Mouse (Mus musculus): ENCODE measurements around the gene Pgap1.

Gene Pgap1

DNA sequence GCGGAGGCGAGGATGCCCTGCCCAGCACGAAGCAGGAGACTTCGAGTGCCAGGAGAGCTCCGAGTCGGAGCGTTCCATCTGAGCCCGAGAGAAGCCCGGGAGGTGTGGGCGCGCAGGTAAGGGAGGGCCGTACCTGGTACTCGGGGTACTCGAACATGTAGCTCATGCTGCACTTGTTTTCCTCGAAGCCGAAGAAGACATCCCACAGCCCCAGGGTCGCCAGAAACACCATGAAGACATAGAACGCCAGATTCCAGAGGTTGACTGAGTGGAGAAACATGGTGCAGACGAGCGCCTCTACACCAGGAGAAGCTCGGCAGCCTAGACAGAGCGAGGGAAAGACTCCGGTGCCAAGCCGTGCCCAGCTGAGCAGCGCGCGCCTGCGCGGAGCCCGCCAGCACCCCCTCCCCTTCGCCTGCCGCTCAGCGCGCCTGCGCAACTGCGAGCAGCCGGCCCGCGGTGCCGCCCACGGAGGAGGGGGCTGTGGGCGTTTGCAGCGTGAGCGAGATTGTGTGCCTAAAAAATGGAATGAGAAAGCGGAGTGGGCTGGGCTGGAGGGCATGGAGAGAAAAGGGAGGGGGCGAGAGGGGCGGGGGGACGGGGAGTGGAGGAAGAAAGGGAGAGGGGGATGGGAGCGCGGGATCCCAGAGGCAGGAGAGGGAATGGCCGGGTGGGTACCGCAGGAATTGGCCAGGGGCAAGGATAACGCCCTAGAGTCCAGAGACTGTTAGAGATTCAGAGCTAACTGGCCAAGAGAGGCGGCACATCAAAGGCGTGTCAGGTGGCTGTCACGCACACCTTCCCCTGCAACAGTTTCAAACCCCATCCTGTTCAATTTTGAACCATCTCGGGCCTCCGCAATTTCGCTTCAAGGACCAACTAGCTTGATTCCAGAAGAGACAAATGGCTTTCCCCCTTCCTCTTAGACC is at the start of gene Pgap1:
TSS of gene Pgap1 (minus strand) at position 384 of the 929 bp plus-strand sequence.
- DNase-seq (ENCODE audit: inconsistent age in 2 of 2, low spot score in 1 of 2) = peak; percentile 92 to 95

DNA sequence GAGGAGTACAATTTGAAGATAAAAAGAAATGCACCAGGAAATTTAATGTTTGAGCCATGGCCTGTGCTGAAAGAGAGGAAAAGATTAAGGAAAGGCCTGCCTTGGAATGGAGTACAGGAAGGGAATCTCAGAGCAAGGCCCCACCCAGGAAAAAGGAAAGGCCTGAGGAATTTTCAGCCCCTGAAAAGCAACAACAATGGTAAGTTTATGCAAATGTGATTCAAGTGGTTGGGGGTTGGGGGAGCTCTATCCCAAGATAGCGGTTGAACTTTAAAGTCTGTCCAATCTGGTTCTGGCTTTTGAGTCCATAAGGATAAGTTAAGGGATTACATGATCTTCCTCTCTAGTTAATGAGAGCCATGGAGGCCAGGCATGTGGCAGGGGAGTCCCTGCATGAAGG is 49.5 kb upstream of the Pgap1 start:
- no peak for DNase-seq (ENCODE audit: inconsistent age in 2 of 2, low spot score in 1 of 2)

DNA sequence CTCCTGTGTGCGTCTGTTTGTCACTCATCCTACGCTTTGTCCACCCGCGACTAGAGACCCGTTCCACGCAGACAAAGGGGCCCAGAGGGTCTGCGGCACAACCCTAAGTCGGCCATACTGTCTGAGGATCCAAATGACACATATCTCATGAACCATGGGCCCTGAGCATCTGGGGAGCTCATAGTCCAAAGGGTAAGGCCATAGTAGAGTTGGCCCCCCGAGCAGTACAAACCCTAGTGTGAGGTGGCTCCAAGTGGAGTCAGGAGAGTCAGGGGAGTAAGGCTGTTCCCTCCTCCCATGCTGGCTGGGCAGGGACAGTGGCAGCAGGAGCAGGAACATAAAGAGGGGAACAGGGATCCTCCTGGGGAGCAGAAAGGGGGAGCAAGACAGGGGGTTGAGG is 44.2 kb upstream of the Pgap1 start:
- no peak for DNase-seq (ENCODE audit: inconsistent age in 2 of 2, low spot score in 1 of 2)

DNA sequence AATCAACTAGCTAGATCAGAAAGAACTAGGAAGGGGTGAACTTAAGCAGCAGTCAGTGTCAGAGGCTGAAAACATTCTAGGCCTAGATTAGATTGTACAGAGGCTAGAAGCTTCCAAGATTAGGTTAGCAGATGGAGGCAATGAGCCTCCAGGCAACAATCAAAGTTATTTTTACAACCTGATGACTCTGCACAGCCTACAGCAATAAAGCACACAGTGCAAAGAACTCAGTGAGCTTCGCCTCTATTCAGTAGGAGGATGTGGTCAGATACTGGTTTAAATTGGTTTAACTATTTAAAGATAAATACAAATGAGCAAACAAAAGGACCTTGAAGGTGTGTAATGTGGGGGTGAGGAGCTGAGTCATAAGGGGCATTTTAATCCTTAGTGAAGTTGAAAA is 42.8 kb upstream of the Pgap1 start:
- DNase-seq (ENCODE audit: inconsistent age in 2 of 2, low spot score in 1 of 2) = no peak

DNA sequence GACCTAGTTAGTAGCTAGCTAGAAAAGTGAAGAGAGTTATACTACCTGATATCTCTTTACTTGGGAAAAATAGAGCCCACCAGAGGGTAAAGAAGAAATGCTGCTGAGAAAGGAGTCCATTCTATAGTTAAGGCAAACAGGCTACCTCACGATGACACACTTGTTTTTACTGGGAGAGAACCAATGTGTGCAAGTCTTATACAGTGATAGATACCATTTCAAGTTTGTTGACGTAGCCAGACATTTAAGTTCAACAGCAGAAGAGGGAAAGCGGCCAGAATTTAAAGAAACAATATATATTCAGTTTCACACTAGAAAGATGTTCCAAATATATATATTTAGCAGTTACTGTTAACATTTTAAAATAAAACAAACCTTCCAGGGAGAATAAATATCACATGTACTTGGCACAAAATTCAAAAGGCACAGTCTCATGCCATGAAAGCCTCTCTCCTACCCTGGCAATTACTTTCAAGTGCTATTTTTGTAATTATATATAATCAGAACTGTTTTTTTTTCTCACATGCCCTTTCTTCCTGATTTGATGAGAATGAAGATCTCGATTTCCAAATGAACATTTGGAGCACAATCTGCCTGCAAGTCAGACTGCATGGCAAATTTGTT is 40.2 kb upstream of the Pgap1 start:
- no peak for DNase-seq (ENCODE audit: inconsistent age in 2 of 2, low spot score in 1 of 2)

DNA sequence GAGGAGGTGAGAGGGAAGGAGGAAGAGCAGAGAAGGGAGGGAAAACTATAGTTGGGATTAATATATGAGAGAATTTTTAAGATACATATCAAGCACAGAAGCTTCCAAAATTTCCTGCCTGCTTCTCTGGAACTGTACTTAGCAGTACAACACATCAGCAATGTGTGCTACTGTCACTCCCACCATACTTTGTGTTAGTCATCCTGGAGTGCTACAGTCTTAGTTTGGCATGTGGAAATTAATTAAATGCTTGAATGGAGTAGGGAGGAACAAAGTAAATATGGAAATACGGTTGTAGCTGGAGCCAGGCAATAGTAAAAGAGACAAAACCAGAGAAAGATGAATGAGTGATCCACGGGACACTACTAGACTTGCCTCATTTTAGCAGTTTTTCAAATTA is 38.7 kb upstream of the Pgap1 start:
- no peak for DNase-seq (ENCODE audit: inconsistent age in 2 of 2, low spot score in 1 of 2)

DNA sequence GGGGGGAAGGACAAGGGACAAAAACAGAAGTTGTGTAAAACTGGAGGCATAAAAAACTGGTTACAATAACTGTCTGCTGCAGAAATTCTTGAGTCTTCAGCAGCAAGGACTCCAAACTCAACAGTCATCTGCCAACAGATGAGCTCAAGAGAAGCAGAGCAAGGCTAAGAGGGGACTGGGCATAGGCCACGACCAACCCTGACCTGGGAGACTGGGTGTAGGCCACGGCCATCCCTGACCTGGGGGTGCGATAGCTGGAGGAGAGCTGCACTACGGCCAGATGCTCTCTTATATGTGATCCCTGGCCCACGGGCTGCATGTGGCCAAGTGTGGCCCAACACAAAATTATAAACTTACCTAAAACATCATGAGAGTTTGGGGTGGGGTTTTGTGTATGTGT is 29.6 kb upstream of the Pgap1 start:
- DNase-seq (ENCODE audit: inconsistent age in 2 of 2, low spot score in 1 of 2) = peak in 1 of 2 experiments; percentile 61

DNA sequence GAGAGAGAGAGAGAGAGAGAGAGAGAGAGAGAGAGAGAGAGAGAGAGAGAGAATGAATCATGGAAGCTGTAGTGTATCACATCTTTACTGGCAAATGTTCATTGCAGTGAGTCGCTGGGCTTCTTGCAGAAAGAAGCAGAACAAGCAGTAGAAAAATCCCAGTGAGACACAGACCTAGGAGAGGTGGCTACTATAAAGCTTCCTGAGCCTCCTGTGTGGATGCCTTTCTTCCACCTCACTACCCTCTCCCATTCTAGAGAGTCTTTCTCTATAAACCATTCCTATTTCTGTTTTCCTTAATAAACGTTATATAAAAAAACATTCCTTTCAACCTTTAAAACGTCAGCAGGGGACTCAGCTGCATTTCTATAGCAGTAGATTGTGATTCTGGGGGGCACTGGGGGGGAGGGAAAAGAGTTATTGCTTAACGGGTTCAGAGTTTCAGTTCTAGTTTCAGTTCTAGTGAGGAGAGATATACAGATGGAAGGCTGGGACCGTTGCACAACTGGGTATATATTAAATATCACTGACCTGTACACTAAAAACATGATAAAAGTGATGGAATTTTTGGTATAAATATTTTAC is 28.6 kb upstream of the Pgap1 start:
- no peak for DNase-seq (ENCODE audit: inconsistent age in 2 of 2, low spot score in 1 of 2)

DNA sequence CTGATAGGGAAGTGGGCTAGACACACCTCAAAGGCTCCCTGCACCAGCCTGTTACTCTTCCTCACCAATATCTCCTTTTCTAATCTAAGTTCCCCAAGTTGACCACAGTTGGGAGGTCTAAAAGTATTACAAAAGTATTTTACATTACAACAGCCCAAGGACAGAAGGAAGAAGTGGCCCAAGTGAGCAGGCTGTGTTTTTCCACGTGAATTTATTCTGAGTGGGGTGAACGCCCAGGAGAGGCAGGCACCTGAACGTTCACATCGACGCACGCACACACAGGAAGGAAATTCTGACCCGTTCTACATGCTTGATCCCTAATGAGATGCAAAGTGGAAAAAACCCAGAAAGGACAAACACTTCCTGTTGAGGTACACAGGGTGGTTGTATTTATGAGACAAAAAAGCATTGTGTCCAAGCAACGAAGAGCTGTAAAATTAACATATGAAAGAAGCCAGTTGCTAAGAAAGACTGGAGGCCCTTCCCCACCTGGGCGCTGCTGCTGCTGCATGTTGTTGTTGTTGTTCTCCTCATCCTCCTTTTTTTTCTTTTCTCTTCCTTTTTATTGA is 27.9 kb upstream of the Pgap1 start:
- DNase-seq (ENCODE audit: inconsistent age in 2 of 2, low spot score in 1 of 2) = no peak

DNA sequence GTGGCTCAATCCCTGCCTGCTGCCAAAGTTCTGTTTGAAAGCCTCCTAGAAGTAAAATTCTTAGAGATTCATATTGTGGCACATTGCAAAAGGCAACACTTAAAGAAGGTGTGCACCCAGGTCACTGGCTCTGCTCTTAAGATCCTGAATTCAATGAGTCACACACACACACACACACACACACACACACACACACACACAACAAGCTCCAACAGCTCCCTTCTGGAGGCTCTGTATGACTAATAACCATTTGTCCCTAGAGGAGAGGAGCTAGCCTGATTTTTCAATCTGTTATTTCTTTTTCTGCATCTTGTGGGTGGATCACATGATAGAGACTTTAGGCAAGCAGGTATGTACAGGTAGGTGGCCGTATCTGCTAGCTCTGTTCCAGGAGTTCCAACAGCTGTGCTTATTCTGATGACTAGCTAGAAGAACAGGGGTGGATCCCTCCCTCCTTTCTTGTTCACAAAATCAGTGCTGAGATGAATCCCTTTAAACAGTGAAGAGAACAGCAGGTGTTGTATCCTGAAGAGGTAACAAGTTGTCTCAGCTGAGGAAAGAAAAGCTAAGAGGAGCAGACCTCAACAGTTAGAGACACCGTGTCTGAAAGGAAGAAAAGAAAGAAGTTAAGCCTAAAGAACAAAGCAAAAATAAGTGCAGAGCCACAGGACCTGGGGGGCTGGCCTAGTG is 27.2 kb upstream of the Pgap1 start:
- peak in 1 of 2 experiments; percentile 29 for DNase-seq (ENCODE audit: inconsistent age in 2 of 2, low spot score in 1 of 2)

DNA sequence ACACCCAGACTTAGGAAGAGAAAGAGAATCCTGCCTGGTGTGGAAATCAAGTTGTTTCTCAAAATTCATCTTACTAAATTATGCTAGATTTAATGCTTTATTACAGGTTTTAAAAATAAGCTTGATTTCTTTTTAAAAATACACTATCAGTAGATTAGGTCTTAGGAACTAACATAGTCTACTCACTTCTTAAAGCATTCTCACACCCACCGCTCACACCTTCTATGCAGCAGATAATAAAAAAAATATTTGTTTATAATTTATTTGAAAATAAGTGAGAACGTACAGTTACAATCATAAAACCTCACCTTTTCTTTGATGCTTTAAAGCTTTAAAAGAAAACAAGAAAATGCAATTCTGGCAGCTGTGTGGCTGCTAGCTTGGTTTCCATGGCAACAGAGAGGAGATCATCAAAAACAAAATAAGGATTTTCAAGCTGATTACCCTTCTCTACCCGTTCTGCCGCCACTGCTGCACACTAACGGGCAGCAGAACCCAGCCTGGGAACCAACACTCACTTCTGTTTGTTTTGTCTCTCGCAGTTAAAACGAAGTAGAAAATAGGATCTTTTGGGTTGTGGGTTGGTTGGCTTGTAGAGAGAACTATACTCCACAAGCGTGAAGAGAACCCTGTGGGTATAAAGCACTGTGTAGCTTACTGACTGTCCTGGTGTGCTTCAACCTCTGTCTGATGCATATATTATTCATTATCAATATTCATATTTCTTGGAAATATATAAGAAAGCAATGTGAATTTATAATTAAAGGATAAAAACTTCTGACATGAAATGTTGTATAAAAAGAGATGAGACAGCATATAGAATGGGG is 21.1 kb upstream of the Pgap1 start:
- DNase-seq (ENCODE audit: inconsistent age in 2 of 2, low spot score in 1 of 2) = no peak

DNA sequence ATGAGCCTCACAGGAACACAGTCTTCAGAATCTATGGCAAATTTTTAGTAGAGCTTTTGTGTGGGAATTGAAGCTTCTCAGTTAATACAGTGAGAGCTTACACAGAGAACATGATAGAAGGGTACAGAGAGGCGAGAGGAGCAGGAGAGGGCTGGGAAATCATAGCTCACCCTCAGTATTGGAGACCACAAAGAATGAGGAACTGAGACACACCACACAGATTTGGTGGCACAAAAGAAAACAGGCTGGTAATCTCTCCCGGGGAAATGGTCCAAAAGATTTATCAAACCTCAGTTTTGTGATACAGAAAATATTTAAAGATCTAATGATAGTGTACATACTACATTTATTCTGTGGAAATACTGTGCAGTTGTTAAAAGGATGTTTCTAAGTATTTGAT is 11.6 kb upstream of the Pgap1 start:
- DNase-seq (ENCODE audit: inconsistent age in 2 of 2, low spot score in 1 of 2) = no peak

DNA sequence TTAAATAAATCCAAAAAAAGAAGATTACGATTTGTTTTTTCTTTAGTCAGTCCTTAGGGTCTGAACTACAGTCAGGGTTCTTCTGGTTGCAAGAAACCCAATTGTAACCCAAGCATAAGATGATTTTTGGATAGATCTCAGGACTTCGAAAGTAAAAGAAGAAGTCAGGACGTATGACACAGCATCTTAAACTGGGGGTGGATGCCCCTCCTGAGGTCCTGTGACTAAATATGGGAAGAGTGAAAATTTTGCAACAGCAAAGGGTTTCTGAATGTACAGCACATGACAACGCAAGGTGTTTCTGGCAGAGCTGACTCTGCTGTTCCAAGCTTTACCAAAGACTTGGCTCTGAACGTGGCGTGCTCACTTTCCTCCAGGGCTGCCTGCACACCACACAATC is 6.4 kb upstream of the Pgap1 start:
- no peak for DNase-seq (ENCODE audit: inconsistent age in 2 of 2, low spot score in 1 of 2)

DNA sequence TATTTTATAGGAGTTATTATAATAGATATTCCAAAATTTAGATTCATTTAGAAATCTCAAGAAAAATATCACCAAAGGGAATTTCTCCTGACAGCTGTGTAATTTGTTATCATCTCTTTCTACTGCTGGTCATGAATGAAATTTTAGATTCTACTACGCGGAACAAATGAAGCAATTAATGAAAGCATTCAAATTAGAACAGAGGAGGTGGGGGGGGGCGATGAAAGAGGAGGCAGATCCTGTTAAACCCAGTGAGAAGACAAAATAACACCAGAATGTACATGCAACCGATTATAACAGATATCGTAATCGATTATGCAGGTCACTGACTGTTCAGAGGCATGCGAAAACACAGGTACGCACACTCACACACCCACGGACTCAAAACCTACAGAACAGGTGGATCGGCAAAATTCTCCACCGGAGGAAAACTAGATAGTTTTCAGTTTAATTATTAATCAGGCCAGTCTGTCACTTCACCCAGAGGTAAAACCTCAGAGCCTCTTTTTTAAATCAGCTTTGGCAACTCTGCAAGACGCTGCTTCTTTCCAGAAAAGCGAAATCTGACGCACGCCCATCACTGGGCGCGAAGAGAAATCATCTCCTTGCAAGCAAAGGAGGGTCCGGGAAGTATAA is 780 bp downstream of the Pgap1 start:
- no peak for DNase-seq (ENCODE audit: inconsistent age in 2 of 2, low spot score in 1 of 2)

DNA sequence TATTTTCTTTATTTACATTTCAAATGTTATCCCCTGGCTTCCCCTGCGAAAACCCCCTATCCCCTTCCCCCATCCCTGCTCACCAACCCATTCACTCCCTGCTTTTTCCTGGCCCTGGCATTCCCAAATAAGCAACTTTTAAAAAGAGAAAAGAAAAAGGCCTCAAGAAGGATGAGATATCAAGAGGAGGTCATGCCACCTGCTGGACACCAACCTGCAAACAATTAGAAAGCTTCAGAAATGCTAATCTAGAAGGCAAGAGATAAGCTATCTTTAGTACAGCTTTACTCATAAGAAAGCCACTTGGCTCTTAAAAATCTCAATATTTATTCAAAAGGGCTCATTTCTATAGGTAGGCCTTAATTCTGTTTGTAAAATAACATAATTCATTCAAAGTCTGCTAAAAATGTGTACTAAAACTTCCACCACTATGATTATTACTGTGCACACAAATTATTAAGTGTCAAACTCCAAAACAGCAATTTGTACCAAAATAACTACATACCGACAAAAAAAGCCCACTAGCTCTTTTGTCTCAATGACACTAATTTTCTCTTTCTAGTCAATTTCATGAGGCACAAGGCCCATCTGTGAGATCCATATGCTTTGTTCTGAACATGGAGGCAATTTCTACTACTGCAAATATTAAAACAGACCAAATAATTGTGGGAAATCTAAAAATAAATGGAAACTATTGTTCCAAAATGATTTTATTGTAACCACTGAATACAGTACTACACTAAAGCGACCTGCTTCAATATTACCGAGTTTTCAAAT is 1.9 kb downstream of the Pgap1 start:
- DNase-seq (ENCODE audit: inconsistent age in 2 of 2, low spot score in 1 of 2) = no peak

DNA sequence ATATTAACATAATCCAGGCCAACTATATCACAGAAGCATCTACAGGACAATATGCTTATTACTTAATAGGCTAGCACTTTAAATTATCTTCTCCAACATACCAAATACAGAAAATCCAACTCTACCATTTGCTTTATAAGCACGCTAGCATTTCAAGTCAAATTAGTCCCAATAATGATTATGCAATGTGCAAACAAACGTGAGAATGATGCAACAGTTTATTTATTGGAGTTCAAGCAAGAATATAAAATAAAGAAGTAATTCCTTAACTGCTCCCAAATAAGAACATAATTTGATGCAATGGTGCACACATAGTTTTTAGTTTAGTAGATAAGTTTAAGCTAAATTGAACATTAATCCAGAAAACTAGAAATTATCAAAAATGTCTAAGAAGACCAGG is 4.9 kb downstream of the Pgap1 start:
- no peak for DNase-seq (ENCODE audit: inconsistent age in 2 of 2, low spot score in 1 of 2)

DNA sequence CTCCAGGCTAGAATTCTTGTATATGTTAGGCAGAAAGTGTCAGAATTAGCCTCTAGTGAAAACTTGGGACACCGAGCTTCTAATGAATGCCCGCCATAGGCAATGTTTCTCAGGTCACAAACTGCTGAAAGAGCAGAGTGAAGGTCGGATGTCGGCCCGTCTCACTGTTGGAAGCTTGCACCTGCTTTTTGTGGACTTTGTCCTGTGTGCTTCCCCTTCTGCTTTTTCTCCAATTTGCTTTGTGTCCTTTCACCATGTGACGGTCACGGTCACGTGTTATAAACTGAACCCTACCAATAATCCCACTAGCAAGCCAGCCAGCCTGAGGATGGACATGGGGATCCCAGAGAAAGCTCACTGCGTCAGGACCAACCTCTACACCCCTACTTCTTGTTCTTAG is 12.3 kb downstream of the Pgap1 start:
- DNase-seq (ENCODE audit: inconsistent age in 2 of 2, low spot score in 1 of 2) = no peak

DNA sequence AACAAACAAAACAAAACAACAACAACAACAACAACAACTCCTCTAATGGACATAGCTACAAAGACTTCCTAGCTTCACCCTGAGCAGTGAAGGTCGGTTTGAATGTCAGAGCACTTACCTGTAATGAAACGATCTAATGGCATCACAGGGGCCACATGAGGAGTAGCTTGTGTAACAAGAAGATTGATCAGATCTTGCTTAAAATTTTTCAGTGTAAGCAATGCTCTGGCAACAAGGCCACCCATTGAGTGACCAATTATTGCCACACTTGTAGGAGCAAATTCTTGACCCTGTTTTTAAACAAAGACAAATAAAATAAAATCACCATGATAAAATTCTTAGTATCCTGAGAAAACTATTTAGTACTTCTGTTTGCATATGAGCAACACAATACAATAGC is 14.6 kb downstream of the Pgap1 start:
- peak in 1 of 2 experiments; percentile 32 for DNase-seq (ENCODE audit: inconsistent age in 2 of 2, low spot score in 1 of 2)

DNA sequence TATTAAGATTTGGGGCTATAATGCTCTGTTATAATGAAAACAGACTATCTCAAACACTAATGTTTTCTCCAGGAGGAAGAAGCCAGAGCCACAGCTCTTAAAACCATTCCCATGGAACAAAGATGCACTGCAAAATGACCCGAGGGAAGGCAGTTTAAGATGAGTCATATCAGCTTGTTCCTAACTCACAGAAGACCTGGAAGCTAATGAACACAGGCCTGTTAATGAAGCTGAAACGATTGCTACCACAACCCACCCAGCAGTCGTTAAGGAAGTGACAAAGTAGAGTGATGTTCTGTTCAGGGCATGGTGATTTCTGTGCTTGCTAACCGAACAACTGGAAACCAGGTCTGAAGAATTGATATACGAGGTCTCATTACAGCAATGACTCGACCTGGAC is 26.3 kb downstream of the Pgap1 start:
- DNase-seq (ENCODE audit: inconsistent age in 2 of 2, low spot score in 1 of 2) = no peak
